Mouse (Mus musculus) limb, embryonic 12.5 days (tissue): Measurements from ENCODE around the gene Pdss2. TPM values are rescaled to one million over a fixed set of nuclear protein-coding genes. Genes with fewer than 3 reads are reported as not detected.

Experiments used
- ATAC-seq: fragments of 200-750 bp; cut with Nextera tagmentation; 2 replicates; pipeline ENCODE4 v1.8.0; 2017; ENCODE audit warnings: low read depth, moderate TSS enrichment; ENCODE audit not compliant: insufficient number of reproducible peaks, insufficient read depth, low FRiP score, low TSS enrichment
- H3K27ac ChIP-seq: fragments of 300-500 bp; sonication (generic); 2 replicates; pipeline ENCODE4 v1.5.1; 2016; ENCODE audit warnings: mild to moderate bottlenecking, moderate library complexity
- H3K27me3 ChIP-seq: fragments of 300-500 bp; sonication (generic); 2 replicates; pipeline ENCODE4 v1.6.1; 2016; ENCODE audit warnings: mild to moderate bottlenecking, moderate library complexity
- H3K36me3 ChIP-seq: fragments of 300-500 bp; sonication (generic); 2 replicates; pipeline ENCODE4 v1.6.1; 2016; ENCODE audit warnings: mild to moderate bottlenecking, moderate library complexity
- H3K4me1 ChIP-seq: fragments of 300-500 bp; sonication (generic); replicated peaks from 2 replicates; pipeline ENCODE4 v1.6.1; 2016
- H3K4me2 ChIP-seq: fragments of 300-500 bp; sonication (generic); 2 replicates; pipeline ENCODE4 v1.6.1; 2016; ENCODE audit warnings: mild to moderate bottlenecking, moderate library complexity
- H3K4me3 ChIP-seq: fragments of 300-500 bp; sonication (generic); replicated peaks from 2 replicates; pipeline ENCODE4 v1.5.1; 2016; ENCODE audit warnings: mild to moderate bottlenecking
- H3K9ac ChIP-seq: fragments of 300-500 bp; sonication (generic); replicated peaks from 2 replicates; pipeline ENCODE4 v1.6.1; 2016; ENCODE audit warnings: mild to moderate bottlenecking, moderate library complexity
- H3K9me3 ChIP-seq: fragments of 300-500 bp; sonication (generic); 2 replicates; pipeline ENCODE4 v1.6.1; 2016; ENCODE audit warnings: mild to moderate bottlenecking, moderate library complexity
- WGBS: fragments of 180-500 bp; shearing (Covaris S2); methylation state at CpG from one replicate; pipeline ENCODE4 v1.1.7; 2016; 5-methylcytosine and 5-hydroxymethylcytosine counted together
- polyA plus RNA-seq: library from polyadenylated mRNA; unstranded; fragments of >200 nt; fragmentation: Nextera tagmentation; extraction: Ambion mirVana; gene quantifications from 2 replicates; pipeline ENCODE4 v1.2.1, GENCODE M21; 2016

Pdss2 gene
- polyA plus RNA-seq, 1 experiment from 2014 or later, result 13.7 TPM

- WGBS, result 52% methylated on average over 8 of the region's 8 CpGs
- peaks cover 27% of the 10 kb centered on the region for H3K4me1 ChIP-seq
- no peak overlapping the region for H3K4me2 ChIP-seq
- ATAC-seq, result no peak
- no peaks in the 10 kb centered on the region for H3K9me3 ChIP-seq
- no peak overlapping the region for H3K4me3 ChIP-seq
- H3K27me3 ChIP-seq, result no peaks in the 10 kb centered on the region
- no peaks in the 10 kb centered on the region for H3K36me3 ChIP-seq
- 0 out of 2 replicates have a peak overlapping the region, but pooled peaks have one; percentile 7 for H3K27ac ChIP-seq
- no peak overlapping the region for H3K9ac ChIP-seq
These were observed 56.2 kb downstream of the Pdss2 start for GRCm38 (mm10) chr10:43277266-43278145.

DNA sequence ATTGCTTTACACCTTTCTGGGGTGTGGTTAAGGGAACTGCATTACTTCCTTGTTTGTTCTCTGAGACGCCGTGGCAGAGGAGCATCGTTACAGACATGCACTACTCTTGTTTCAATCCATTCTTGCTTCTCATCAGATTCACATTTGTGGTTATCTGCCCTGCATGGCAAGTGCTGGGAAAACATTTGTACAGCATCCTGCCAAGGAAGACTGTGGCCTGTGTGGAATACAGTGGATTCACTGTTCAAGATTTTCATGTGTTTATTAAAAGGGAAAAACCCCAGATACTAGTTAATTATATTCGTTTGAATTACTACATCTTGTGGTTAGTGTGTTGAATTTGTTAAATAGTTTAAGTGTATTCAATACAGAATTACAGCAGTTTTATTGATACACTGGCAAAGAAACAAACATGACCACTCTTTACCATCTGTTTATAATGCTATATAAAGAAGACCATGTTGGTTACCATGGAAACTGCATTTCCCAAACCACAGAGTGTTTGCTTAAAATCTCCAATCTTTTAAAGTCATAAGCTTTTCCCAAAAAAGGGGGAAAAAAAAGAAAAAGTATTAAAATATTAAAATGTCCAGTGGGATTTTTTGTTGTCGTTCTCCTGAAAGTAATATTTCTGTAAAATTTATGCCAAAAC is 58.5 kb downstream of the Pdss2 start:
- no peaks in the 10 kb centered on the region for H3K9me3 ChIP-seq
- no peak overlapping the region for H3K4me2 ChIP-seq
- H3K36me3 ChIP-seq, result no peaks in the 10 kb centered on the region
- H3K27ac ChIP-seq, result no peak overlapping the region
- WGBS, result 71% methylated on average over 5 of the region's 5 CpGs
- H3K9ac ChIP-seq, result no peak overlapping the region
- no peaks in the 10 kb centered on the region for H3K27me3 ChIP-seq
- no peak overlapping the region for H3K4me3 ChIP-seq
- peaks cover 28% of the 10 kb centered on the region for H3K4me1 ChIP-seq
- no peak for ATAC-seq

DNA sequence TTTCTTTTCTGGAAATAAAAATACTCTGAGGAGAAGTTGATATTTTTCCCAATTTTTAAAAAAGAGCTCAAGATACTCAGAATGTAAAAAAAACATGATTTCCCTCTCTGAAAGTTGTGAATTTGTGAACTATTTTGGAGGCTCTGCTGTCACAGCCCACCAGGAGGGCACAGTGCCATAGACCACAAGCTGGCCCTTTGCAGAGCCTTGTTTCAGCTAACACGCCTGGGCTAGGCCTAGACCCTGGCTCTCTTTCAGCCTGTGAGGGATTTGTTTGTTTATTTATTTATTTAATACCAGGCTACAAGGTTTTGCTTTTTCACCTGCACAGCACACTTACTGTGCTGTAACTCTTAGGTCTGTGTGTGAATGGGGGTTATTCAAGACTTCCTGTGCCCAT is 64.3 kb downstream of the Pdss2 start:
- no peaks in the 10 kb centered on the region for H3K9me3 ChIP-seq
- H3K36me3 ChIP-seq, result no peaks in the 10 kb centered on the region
- 63% methylated on average over 1 of the region's 1 CpGs for WGBS
- ATAC-seq, result 0 out of 2 replicates have a peak, but pooled peaks have one; percentile 26
- H3K27ac ChIP-seq, result no peak overlapping the region
- peaks cover 16% of the 10 kb centered on the region for H3K4me1 ChIP-seq
- no peaks in the 10 kb centered on the region for H3K27me3 ChIP-seq
- no peak overlapping the region for H3K9ac ChIP-seq
- H3K4me3 ChIP-seq, result no peak overlapping the region
- H3K4me2 ChIP-seq, result no peak overlapping the region

DNA sequence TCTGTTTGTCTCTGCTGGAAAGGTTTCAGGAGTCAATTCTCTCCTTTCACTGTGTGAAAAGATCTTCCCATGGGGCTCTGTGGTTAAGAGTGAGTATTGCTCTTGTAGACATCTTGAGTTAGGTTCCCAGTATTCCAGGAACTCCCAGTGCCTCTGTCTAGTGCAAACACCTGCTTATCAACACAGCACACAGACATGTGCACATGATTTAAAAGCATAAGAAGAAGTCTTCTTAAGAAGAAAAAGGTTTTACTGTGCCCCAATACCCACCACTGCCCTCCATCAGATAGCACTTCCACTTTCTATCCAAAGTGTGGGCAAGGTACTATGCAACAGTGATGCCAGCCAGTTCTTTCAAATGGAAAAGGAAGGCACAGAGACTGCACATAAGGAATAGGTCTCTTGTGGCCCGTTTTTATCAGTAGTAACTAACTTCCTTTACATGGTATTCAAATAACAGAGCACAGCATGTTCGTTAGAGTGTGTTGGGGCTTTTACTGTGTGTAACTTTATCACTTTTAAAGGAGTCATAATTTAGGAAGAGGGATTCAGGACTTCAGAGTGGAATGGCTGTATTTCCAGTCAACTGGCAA is 69.4 kb downstream of the Pdss2 start:
- H3K9ac ChIP-seq, result no peak overlapping the region
- H3K27ac ChIP-seq, result no peak overlapping the region
- H3K4me2 ChIP-seq, result no peak overlapping the region
- WGBS, result 50% methylated on average over 2 of the region's 2 CpGs
- H3K4me1 ChIP-seq, result peaks cover 24% of the 10 kb centered on the region
- no peaks in the 10 kb centered on the region for H3K9me3 ChIP-seq
- no peaks in the 10 kb centered on the region for H3K27me3 ChIP-seq
- no peaks in the 10 kb centered on the region for H3K36me3 ChIP-seq
- no peak for ATAC-seq
- H3K4me3 ChIP-seq, result no peak overlapping the region

DNA sequence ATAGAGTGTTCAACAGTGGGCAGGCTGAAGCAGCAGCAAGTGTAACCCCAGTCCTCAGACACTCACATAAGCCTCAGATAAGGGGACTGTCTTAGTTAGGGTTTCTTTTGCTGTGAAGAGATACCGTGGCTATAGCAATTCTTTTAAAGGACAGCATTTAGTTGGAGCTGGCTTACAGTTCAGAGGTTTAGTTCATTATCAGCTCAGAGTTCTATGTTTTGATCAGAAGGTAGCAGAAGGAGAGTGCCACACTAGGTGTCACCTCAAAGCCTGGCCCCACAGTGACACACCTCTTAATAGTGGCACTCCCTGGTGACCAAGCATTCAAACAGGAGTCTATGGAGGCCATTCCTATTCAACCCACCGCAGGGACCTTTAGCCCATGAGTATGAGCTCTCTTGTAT is 70.0 kb downstream of the Pdss2 start:
- Histone ChIP-seq H3K27me3 (no peaks in the 10 kb centered on the region), H3K36me3 (no peaks in the 10 kb centered on the region), H3K9me3 (no peaks in the 10 kb centered on the region), H3K27ac (no peak overlapping the region), H3K4me2 (no peak overlapping the region), H3K9ac (no peak overlapping the region), H3K4me1 (peaks cover 23% of the 10 kb centered on the region), H3K4me3 (no peak overlapping the region)
- no peak for ATAC-seq
- 92% methylated on average over 2 of the region's 2 CpGs for WGBS

GRCm38 (mm10) chr10:43292454-43292853 is 71.2 kb downstream of the Pdss2 start:
- Histone ChIP-seq H3K9ac (no peak overlapping the region), H3K4me1 (peaks cover 19% of the 10 kb centered on the region), H3K27me3 (no peaks in the 10 kb centered on the region), H3K4me3 (no peak overlapping the region), H3K4me2 (no peak overlapping the region), H3K27ac (no peak overlapping the region), H3K9me3 (no peaks in the 10 kb centered on the region), H3K36me3 (no peaks in the 10 kb centered on the region)
- WGBS, result 79% methylated on average over 4 of the region's 4 CpGs
- no peak for ATAC-seq

DNA sequence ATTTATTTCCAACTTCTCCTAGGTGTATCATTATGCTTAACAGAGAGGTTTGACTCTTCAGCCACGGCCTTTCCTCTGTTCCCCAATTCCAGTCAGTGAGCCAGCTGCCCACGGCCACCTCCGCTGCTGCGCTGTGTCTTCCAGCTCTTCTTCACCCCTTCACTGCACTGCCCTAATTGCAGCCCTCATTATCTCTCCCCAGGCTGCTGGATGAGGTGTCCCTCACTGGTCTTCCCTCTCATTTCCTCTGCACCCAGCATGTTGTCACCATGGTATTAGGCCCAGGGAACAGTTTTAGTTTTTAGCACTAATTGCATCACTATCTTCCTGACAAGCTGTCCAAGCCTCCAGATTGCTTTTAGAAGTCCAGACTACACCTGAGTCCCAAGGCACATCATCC is 73.0 kb downstream of the Pdss2 start:
- Histone ChIP-seq H3K4me1 (peaks cover 19% of the 10 kb centered on the region), H3K4me3 (no peak overlapping the region), H3K27me3 (no peaks in the 10 kb centered on the region), H3K9me3 (no peaks in the 10 kb centered on the region), H3K4me2 (no peak overlapping the region), H3K9ac (no peak overlapping the region), H3K27ac (no peak overlapping the region), H3K36me3 (no peaks in the 10 kb centered on the region)
- no peak for ATAC-seq
- WGBS, result 64% methylated on average over 4 of the region's 4 CpGs

DNA sequence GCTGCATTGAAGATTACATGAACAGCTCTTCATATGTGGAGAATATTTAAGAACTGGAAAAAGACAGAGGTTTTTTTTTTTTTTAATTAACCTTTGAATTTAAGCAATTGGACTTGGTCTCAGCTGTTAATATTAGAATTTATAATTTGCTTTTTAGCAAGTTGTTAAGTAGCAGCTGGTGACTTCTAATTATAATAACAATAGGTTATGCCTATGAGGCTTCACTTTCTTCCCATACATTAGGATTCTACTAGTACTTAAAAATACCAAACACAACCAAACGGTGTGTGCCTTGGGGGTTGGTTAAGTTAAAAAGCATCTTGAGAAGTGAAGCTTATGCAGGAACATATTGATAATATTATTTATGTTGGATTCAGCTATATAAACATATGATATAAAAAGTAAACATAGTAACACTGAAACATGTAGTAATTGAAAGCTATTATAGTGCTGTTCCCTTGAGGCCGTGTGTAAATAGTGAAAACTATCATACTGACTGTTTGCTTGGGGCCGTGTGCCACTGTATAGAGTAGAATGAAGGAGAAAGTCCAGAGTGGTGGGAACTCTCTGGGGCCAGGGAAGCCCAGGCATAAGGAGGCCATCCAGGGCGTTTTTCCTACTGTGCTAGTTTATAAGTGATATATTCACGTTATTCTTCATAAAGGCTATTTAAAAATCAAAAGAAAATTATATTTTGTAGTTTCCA is 87.0 kb downstream of the Pdss2 start:
- Histone ChIP-seq H3K36me3 (no peaks in the 10 kb centered on the region), H3K27ac (no peak overlapping the region), H3K4me1 (peaks cover 23% of the 10 kb centered on the region), H3K4me3 (no peak overlapping the region), H3K9ac (no peak overlapping the region), H3K27me3 (no peaks in the 10 kb centered on the region), H3K9me3 (peaks cover 4% of the 10 kb centered on the region; the same call in 1 of the 2 replicates), H3K4me2 (no peak overlapping the region)
- 87% methylated on average over 5 of the region's 5 CpGs for WGBS
- no peak for ATAC-seq

DNA sequence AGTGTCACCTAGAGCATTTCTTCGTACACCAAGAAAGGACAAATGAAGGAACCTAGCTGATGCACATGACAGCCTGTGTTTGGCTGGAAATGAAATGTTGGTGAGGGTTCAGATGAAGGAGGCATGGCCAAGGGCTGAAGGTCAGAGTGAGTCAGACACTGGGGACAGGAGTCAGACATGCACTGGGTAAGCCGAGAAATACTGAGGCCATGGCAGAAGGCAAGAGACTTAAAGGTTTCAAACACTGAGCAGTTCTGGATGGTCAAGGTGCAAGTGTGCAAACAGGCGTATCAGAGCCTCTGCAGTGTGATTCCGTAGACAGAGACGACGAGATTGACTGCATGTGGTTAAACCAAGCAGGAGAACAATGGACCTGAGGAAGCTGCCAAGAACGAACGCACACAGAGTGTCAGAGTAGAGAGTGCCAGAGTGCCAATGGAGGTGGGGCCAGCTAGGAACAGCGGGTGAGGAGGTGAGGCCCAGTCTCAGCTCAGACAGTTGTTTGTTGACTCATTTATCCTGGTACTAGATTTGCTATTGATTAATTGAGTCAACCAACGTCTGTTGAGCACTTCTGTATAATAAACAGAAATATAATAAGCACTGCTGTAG is 89.6 kb downstream of the Pdss2 start:
- H3K4me1 ChIP-seq, result peaks cover 18% of the 10 kb centered on the region
- WGBS, result 74% methylated on average over 10 of the region's 10 CpGs
- no peak for ATAC-seq
- no peak overlapping the region for H3K4me3 ChIP-seq
- H3K9ac ChIP-seq, result no peak overlapping the region
- H3K27ac ChIP-seq, result no peak overlapping the region
- H3K27me3 ChIP-seq, result no peaks in the 10 kb centered on the region
- no peak overlapping the region for H3K4me2 ChIP-seq
- peaks cover 2% of the 10 kb centered on the region; the same call in 1 of the 2 replicates for H3K9me3 ChIP-seq
- H3K36me3 ChIP-seq, result no peaks in the 10 kb centered on the region

DNA sequence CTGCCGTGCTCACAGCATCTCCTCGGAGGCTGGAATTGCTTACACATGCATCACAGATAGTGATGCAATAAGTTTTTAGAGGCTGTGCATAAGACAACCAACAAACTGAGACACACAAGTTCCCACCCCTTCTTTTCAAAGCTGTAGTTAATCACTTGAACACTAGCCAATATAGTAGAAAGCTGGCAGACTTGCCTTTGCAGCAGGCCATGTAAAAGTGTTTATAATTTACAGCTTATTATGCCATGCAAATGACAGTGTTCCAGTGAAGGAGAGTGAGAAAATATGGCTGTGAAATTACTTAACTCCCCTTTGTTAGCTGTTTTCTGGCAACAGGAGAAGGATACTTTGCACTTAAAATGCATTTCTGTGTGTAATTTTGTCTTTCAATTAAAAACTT is 90.9 kb downstream of the Pdss2 start:
- H3K4me3 ChIP-seq, result no peak overlapping the region
- peaks cover 18% of the 10 kb centered on the region for H3K4me1 ChIP-seq
- H3K27ac ChIP-seq, result no peak overlapping the region
- no peaks in the 10 kb centered on the region for H3K27me3 ChIP-seq
- no peaks in the 10 kb centered on the region for H3K36me3 ChIP-seq
- ATAC-seq, result no peak
- H3K9me3 ChIP-seq, result no peaks in the 10 kb centered on the region
- 81% methylated on average over 2 of the region's 2 CpGs for WGBS
- H3K4me2 ChIP-seq, result no peak overlapping the region
- H3K9ac ChIP-seq, result no peak overlapping the region
